Mouse (Mus musculus) small intestine, adult 2 months (tissue): ENCODE results near the gene 4930452B06Rik.

Experiments used
- CTCF ChIP-seq: fragments of 200-500 bp; IDR thresholded peaks from 2 replicates; pipeline ENCODE4 v1.5.1; 2012; ENCODE audit warnings: low read depth, mild to moderate bottlenecking, control low read depth, inconsistent platforms, low read length, moderate library complexity, mixed read lengths; ENCODE audit not compliant: insufficient replicate concordance, insufficient read length; ENCODE audit errors: extremely low read depth
- POLR2A ChIP-seq: fragments of 200-500 bp; IDR thresholded peaks from 2 replicates; pipeline ENCODE4 v1.6.1; 2012; ENCODE audit warnings: low read depth, mild to moderate bottlenecking, control low read depth, inconsistent platforms, low read length, moderate library complexity

DNA sequence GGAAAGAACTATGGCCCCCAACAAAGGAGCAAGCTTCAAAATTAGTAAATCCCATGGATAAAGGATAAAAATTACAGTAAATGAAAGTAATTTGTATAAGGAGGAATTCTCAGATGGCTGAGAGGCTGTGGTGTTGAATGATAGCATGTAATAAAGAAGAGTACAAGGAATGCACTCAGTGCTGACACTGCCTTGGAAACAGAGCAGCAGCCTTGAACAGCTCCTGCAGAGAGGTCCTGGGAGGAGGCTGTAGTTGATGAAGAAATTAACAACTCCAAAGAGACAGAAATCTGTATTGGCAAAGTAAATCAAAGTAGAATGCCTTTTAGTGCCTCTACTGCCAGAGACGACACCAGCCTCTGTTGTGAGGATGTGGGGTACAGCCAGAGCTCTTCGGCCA lies 61.1 kb downstream of the 4930452B06Rik start:
- no peak for TF ChIP-seq CTCF
- no peak for TF ChIP-seq POLR2A
